Mouse (Mus musculus): ENCODE results near the gene Upk2. TPM values are rescaled to one million over a fixed set of nuclear protein-coding genes. Genes with fewer than 3 reads are reported as not detected.
A peak's percentile ranks its signal among the peaks of the same experiment; 100 is the strongest.

The Upk2 gene
- polyA plus RNA-seq (2012; rRNA removed): 1.4 TPM in 2 replicates

GRCm38 (mm10) chr9:44454891-44455220 is at the start of gene Upk2:
Gene Upk2, minus strand, starts transcription at chr9:44454976.
- H3K27me3 ChIP-seq (ENCODE audit: control insufficient read depth, insufficient read depth, low read length): no peaks in the 10 kb centered on the region
- H3K4me1 ChIP-seq (ENCODE audit: control insufficient read depth, insufficient read depth, insufficient read length, low read length): no peaks in the 10 kb centered on the region
- no peak for TF ChIP-seq POLR2A (IDR thresholded peaks at IDR 0.05; ENCODE audit: low read depth, low read length)
- peak; percentile 29; the same call in 1 of the 2 replicates for TF ChIP-seq CTCF (IDR thresholded peaks at IDR 0.05; ENCODE audit: extremely low read depth, insufficient read length, insufficient replicate concordance, low read depth, low read length)
- H3K4me3 ChIP-seq (ENCODE audit: low read depth, low read length): no peak within 1 kb of the TSS
- no peak within 1 kb of the TSS for H3K27ac ChIP-seq (ENCODE audit: insufficient read depth, low read depth, low read length)
- H3K36me3 ChIP-seq (ENCODE audit: control insufficient read depth, insufficient read depth, low read length): no peaks in the 10 kb centered on the region
- 30% methylated on average over 4 of the region's 4 CpGs for WGBS

DNA sequence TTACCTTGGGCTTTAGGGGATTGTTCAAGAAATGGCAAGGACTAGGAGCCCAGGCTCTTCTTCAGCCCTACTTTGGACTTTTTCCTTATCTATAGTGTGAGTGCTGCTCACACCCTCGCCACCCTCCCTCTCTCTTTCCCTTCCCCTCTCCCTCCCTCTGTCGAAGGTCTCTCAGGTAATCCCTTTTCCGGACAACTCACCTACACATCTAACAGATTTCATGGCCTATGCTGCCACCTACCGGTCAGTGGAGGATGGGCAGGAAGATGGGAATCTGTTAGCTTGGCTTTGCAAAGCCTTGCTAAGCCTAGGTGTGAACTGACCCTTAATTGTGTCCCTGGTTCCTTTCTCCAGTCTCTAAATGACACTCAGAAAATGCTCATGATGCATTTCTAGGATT is 47.2 kb upstream of the Upk2 start:
- Histone ChIP-seq H3K4me3 (ENCODE audit: low read depth, low read length) (no peak overlapping the region), H3K27me3 (ENCODE audit: control insufficient read depth, insufficient read depth, low read length) (no peaks in the 10 kb centered on the region), H3K36me3 (ENCODE audit: control insufficient read depth, insufficient read depth, low read length) (peaks cover 19% of the 10 kb centered on the region), H3K4me1 (ENCODE audit: control insufficient read depth, insufficient read depth, insufficient read length, low read length) (peaks cover 17% of the 10 kb centered on the region), H3K27ac (ENCODE audit: insufficient read depth, low read depth, low read length) (no peak overlapping the region)
- whole genome bisulfite sequencing: 5% methylated on average over 4 of the region's 4 CpGs
- TF ChIP-seq CTCF (IDR thresholded peaks at IDR 0.05; ENCODE audit: extremely low read depth, insufficient read length, insufficient replicate concordance, low read depth, low read length): peak; percentile 92; the same call in 1 of the 2 replicates
- no peak for TF ChIP-seq POLR2A (IDR thresholded peaks at IDR 0.05; ENCODE audit: low read depth, low read length)

- TF ChIP-seq POLR2A (IDR thresholded peaks at IDR 0.05; ENCODE audit: low read depth, low read length) (no peak), CTCF (IDR thresholded peaks at IDR 0.05; ENCODE audit: extremely low read depth, insufficient read length, insufficient replicate concordance, low read depth, low read length) (no peak)
- Histone ChIP-seq H3K27ac (ENCODE audit: insufficient read depth, low read depth, low read length) (no peak overlapping the region), H3K4me1 (ENCODE audit: control insufficient read depth, insufficient read depth, insufficient read length, low read length) (peaks cover 17% of the 10 kb centered on the region), H3K4me3 (ENCODE audit: low read depth, low read length) (no peak overlapping the region), H3K36me3 (ENCODE audit: control insufficient read depth, insufficient read depth, low read length) (peaks cover 15% of the 10 kb centered on the region), H3K27me3 (ENCODE audit: control insufficient read depth, insufficient read depth, low read length) (no peaks in the 10 kb centered on the region)
- 49% methylated on average over 10 of the region's 10 CpGs for WGBS
Observed at GRCm38 (mm10) chr9:44501206-44501879, 46.6 kb upstream of the Upk2 start.

DNA sequence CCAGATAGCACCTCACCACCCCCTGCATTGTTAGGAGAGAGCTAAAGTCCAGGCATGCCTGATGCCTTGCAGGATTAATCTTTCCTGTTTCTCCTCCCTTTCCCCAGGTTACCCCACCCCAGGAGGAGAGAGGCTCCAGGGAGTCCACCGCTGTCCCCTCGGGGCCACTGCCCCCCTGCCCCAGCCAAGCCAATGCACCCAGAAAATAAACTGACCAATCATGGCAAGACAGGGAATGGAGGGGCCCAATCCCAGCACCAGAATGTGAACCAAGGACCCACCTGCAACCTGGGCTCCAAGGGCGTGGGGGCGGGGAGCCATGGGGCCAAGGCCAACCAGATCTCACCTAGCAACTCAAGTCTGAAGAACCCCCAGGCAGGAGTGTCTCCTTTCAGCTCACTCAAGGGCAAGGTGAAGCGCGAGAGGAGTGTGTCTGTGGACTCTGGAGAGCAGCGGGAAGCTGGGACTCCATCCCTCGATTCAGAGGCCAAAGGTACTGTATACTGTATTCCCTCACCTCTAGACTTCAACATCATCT is 45.9 kb upstream of the Upk2 start:
- Histone ChIP-seq H3K27me3 (ENCODE audit: control insufficient read depth, insufficient read depth, low read length) (no peaks in the 10 kb centered on the region), H3K4me1 (ENCODE audit: control insufficient read depth, insufficient read depth, insufficient read length, low read length) (peaks cover 17% of the 10 kb centered on the region), H3K4me3 (ENCODE audit: low read depth, low read length) (no peak overlapping the region), H3K27ac (ENCODE audit: insufficient read depth, low read depth, low read length) (no peak overlapping the region), H3K36me3 (ENCODE audit: control insufficient read depth, insufficient read depth, low read length) (peaks cover 9% of the 10 kb centered on the region)
- 62% methylated on average over 8 of the region's 8 CpGs for WGBS
- TF ChIP-seq POLR2A (IDR thresholded peaks at IDR 0.05; ENCODE audit: low read depth, low read length) (no peak), CTCF (IDR thresholded peaks at IDR 0.05; ENCODE audit: extremely low read depth, insufficient read length, insufficient replicate concordance, low read depth, low read length) (no peak)

- Histone ChIP-seq H3K4me3 (ENCODE audit: low read depth, low read length) (no peak overlapping the region), H3K27me3 (ENCODE audit: control insufficient read depth, insufficient read depth, low read length) (no peaks in the 10 kb centered on the region), H3K36me3 (ENCODE audit: control insufficient read depth, insufficient read depth, low read length) (peaks cover 6% of the 10 kb centered on the region; the same call in 1 of the 2 replicates), H3K27ac (ENCODE audit: insufficient read depth, low read depth, low read length) (no peak overlapping the region), H3K4me1 (ENCODE audit: control insufficient read depth, insufficient read depth, insufficient read length, low read length) (peaks cover 18% of the 10 kb centered on the region)
- WGBS: 79% methylated on average over 5 of the region's 5 CpGs
- TF ChIP-seq CTCF (IDR thresholded peaks at IDR 0.05; ENCODE audit: extremely low read depth, insufficient read length, insufficient replicate concordance, low read depth, low read length) (no peak), POLR2A (IDR thresholded peaks at IDR 0.05; ENCODE audit: low read depth, low read length) (no peak)
Observed at GRCm38 (mm10) chr9:44500163-44500533, 45.4 kb upstream of the Upk2 start.

DNA sequence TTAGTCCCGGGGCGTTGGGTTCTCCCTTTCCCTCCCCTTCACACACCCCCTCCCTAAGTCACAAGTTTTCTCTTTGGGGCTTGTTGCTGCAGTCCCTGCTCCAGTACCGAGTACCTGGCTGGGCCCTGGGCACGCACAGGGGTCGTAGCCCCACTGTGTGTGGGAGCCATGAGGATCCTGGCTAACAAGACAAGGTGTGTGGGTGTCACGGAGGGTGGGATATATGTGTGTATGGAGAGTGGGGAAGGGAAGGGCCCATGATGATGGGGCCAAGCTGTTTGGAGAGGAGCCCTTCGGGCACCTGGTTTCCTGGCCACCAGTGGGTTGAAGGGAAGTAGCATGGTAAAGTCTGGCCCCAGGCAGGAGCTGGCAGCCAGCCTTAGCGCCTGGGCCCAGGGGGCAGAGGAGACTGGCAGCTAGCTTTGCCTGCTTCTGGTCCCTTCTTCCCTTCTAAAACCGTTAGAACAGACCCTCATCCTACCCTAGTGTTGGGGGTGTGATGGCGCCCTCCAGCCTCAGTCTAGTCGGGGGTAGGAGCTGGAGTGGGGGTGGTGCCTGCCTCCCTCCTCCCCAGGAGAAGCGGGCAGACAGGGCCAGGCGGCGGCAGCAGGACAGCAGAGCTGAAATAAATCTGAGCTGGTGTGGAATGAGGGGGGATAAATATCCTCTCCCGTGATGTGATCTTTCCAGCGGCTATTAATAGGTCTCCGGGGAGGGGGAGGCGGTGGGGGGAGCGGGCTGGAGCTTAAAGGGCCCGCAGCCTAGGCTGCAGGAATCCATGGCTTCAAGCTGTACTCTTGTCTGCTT is 44.8 kb upstream of the Upk2 start:
- Histone ChIP-seq H3K4me3 (ENCODE audit: low read depth, low read length) (peak overlapping the region; percentile 36), H3K27me3 (ENCODE audit: control insufficient read depth, insufficient read depth, low read length) (no peaks in the 10 kb centered on the region), H3K27ac (ENCODE audit: insufficient read depth, low read depth, low read length) (peak overlapping the region; percentile 57), H3K36me3 (ENCODE audit: control insufficient read depth, insufficient read depth, low read length) (peaks cover 4% of the 10 kb centered on the region; the same call in 1 of the 2 replicates), H3K4me1 (ENCODE audit: control insufficient read depth, insufficient read depth, insufficient read length, low read length) (peaks cover 23% of the 10 kb centered on the region)
- whole genome bisulfite sequencing: 55% methylated on average over 20 of the region's 20 CpGs
- TF ChIP-seq POLR2A (IDR thresholded peaks at IDR 0.05; ENCODE audit: low read depth, low read length) (no peak), CTCF (IDR thresholded peaks at IDR 0.05; ENCODE audit: extremely low read depth, insufficient read length, insufficient replicate concordance, low read depth, low read length) (no peak)
